Mouse (Mus musculus) urinary bladder, postnatal 14 days (tissue): ENCODE results near the gene Nfya.

Source experiments
- DNase-seq: peaks from one replicate; pipeline ENCODE4 v3.0.0; 2021; ENCODE audit warnings: low spot score

Gene Nfya

DNA sequence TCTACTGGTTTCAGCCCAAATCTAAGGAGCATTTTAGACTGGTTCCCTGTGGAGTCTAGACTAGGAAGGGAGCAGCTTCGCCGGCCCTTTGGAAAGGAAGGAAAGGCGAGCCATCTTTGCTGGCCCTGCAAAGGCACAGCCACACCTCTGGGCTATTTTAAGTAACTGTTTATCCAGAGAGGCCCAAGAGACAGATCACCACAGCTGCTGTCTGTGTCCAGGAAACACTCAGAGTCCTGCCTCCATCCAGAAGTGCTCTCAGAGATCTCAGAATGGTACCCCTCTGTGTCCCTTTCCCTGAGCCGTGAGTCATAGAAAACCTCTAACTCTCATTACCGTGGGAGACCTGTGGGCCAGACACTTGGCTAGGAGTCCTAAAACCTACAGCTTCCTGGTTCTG, 20.7 kb upstream of the Nfya start:
- DNase-seq = no peak

DNA sequence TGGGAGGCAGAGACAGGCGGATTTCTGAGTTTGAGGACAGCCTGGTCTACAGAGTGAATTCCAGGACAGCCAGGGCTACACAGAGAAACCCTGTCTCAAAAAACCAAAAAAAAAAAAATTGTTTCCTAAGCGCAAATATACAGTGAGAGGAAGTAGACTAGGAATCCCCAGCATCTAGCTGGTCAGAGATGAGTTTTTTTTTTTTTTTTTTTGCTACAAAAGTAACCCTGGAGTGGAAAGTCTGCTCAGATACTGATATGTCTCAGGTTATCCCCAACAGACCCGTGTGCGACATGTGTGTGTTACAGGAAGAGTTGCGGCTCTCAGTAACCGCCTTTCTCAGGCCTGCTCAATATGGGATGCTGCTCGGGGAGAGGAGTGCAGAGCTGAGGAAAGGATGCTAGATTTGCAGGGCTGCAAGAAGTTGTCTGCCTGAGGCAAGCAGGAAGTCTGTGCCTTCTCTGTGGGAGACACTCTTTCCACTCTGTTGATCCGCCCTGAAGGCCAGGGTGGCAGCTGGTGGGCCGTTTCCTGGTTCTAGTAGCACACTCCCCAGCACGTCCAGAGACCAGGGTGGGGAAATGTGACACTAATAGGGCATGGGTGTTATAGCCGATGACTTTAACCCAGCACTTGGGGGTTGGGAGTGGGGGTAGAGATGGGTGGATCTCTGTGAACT, 18.3 kb upstream of the Nfya start:
- DNase-seq = no peak

DNA sequence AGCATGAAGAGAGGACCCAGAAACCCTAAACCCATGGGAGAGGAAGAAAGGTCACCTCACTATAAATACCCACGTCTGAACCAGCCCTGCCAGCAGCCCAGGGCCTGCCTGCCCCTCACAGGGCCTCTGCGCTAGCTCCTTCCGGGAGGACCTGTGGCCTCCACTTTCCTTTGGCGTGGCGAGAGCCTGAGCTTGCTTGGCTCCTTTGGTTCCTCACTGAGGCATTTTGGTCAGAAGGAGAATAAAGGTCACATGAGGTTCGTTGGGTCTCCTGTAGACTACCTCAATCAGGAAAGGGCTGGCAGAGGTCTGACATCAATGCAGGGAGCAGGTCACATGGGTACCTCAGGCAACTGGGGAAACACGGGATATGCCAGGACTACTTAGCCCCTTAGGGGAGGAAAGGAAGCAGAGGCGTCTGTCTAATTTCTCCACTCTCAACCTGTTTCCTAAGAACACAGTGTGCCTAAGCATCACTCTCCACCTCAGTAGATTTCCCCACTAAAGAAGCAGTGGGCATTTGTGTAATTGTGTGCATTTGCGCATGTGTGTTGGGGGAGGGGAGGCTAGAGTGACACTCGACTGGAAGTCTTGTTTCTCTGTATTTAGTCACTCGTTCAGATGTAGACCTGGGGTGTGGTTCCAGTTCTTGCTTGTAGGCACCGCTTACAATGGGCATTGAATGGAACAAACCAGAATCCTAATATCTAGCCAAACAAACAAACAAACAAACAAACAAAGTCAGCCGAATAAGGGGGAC, 17.5 kb upstream of the Nfya start:
- DNase-seq = no peak

DNA sequence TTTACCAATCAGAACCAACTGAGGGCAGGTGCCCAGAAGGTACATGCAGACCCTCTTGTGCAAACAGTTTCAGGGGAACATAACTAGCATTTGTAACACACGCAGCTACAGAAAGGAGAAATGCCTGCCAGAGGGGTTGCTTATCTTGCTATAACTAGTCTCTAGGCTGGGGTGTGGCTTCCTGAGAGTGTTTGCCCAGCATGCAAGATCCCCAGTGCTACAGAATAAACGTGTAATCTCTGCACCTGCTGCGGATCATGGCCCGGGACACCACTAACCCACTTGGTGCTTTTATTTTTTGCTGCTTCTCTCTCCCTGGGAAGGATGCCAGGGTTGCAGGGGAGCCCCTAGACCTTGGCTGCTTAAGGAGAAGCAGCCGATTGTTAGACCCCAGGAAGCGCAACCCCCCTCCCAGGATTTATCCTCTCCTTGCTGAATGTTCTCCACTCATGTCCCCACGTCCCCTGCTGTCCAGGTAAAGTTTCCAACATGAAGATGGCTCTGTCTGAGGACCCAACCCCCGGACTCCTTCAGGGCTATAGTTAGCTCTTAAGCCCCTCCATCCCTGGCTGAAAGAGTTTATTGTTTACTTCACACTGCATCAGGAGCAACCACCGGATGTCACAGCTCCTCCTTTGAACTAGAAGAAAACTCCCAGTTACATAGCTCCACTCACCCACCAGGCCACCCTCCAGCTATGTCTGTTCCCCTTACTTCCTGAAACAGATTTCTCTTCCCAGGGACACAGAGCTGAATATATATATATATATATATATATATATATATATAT, 16.3 kb upstream of the Nfya start:
- DNase-seq = no peak

DNA sequence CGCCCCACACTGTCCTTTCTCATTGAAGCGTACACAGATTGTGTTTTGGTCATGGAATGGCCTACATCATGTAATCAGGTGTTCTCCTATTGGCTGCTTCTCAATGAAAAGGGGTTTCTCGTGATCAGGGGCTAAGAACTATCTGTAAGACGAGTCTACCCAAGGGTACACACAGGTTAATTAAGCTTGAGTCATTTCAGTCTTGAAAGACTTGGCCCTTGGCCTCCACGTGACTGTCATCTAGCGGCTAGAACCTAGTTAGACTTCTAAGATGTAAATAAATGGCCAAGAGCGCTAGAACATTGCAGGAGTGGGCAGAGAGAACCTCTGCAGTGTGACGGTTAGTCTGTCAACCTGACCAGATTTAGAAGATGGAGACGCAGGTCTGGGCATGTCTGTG, 14.5 kb upstream of the Nfya start:
- no peak for DNase-seq

DNA sequence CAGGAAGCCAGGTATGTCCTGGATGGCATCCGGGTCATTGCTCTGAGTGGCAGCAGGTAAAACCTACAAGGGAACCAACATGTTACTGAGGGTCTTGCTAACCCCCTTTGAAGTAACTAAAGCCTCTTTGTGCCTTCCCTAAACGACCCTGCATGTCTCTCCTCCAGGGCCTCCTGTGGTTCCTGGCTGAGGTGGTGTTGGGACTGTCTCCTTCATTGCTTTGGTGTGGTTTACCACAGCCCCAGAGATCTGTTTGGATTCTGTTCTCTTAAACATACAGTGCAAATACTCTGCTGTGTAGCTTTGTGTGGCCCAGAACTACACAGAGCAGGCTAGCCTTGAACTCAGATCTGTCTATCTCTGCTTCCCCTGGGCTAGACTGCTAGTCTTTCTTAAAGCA, 9.9 kb upstream of the Nfya start:
- DNase-seq = no peak

DNA sequence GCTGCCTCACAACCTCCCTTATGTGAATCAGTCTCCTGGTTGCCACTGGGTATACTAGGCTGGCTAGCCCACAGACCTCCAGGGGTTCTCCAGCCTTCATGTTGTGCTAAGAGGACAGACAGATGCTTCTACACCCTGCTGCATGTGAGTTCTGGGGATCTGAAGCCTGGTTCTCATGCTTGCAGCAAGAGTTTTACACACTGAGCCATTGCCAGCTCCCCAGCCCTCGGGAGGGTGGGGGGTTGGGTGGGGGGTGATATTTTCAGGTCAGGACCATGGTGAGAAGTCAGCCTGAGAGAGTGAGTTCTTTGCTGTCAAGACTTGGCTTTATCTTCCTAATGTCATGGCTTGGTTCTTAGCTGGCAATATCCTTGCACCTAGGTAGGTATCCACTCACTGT, 9.1 kb upstream of the Nfya start:
- no peak for DNase-seq

DNA sequence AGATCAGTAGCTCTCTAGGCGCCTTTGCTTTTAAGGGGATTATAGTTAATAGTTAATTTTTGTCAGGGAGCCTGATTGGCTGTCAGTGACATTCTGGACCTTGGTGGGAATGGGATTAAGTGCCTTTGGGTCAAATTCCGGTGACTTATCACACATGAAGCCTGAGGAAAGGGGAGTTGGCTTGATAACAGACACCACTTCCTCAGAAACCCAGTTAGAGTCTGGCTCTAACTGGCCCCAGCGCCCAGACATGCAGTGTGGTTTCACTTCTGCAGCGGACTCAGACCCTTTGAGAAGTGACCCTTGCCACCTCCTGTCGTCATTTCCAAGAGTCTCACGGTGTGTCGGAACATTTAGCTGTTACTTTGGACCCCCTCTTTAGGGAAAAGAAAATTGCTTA, 8.5 kb upstream of the Nfya start:
- DNase-seq = no peak

DNA sequence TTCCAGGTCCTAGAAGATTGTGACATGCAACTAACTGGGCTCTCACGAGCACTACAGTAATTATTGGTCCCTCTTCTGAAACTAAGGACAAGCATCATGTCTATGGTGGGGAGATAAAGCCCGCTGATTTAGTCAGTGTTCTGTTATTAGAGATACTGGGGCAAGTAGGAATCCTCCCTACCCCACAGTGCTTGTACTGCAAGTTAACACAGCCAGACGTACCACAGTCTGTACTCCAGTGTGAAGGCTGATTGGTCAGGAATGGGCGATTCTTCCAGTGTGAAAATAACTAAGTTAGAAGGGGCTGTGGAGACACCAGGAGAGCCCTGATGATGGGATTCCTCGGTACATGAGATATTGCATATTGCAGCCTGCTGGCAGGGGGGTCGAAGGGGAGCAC, 7.8 kb upstream of the Nfya start:
- no peak for DNase-seq

DNA sequence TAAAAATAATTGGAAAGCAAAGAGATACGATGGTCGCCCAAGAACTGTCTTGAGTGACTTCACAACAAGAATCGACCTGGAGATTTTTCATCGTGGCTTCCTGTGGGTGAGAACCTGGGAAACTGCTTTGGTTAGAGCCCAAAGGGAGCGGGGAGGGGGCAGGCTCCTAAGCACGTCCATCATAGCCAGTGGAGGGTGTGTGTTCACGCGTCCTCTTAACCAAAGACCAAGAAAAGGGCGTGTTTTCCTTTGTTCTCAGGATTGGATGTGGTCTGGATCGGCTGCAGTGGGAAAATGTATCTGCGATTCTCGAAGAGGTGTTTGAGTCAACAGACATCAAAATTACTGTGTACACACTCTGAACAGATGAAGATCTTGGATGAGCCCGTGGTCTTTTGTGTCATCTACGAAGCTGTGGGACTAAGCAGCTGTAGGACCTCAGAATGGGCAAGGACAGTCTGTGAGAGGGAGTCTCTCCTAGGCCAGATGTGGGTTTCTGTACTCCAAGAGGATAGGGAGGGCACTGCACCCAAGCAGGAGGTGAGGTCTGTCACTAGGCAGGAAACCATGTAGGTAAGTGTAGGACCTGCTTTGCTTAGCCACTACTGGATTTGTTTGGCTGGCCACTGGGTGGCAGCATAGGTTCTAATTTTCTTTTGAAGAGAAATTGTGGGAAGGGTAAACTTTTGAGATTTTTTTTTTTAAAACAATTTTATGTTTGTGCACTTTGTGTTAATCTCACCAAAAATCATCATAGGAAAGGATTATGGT, 6.9 kb upstream of the Nfya start:
- DNase-seq = peak; percentile 57

DNA sequence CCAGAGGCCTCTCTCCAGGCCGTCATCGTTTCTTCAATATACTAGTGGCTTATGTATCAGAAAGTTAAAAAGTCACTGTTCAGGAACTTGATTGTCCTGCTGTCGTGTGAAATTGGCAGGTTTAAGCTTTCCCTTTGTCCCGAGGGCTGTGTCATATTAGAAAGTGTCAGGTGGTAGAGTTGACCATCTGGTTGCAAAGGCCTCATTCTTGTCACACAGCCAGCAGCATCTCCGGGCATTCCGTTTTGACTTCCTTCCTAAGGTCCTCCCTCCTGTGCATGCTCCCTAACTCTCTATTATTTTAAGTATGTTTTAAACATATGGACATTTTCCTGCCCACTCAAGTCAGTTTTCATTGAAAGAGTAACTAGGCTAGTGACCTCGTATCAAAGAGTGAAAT, 6.3 kb upstream of the Nfya start:
- no peak for DNase-seq

DNA sequence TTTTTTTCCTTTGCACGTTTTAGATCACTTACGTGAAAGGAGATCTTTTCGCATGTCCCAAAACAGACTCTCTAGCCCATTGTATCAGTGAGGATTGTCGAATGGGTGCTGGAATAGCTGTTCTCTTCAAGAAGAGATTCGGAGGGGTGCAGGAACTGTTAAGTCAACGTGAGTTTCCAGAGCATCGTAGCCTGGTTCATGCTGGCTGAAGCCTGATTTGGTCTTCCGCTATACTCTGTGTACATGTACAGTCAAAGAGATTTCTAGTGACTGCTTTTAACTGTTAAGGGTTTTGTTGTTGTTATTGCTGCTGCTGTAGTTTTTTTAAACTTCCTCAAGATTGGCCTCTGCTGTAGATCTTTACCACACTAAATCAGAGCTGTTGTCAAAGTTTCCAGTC, 1.5 kb upstream of the Nfya start:
- DNase-seq = no peak

DNA sequence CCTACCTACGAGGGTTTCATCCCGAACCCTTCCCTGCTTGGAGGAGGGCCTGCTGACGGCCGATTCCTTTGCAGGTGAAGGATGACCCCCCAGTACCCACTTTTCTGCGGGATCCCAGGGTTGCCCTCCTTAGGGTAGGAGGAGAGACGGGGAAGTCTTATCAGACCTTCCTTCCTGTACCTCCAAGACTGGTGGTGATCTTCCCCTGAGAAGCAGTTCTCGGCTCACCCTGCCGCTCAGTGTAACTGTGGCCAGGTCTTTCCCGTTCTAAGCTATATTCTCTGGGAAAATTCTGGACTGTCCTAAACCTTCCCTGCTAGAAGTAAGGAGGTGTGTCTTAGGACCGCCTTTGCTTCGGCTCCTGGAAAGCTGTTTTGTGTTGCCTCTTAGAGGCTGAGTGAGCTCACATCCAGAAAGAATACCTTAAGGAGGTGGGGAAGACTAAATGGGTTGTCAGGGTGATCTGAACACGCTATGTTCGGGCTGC, 636 bp upstream of the Nfya start:
- DNase-seq = no peak

DNA sequence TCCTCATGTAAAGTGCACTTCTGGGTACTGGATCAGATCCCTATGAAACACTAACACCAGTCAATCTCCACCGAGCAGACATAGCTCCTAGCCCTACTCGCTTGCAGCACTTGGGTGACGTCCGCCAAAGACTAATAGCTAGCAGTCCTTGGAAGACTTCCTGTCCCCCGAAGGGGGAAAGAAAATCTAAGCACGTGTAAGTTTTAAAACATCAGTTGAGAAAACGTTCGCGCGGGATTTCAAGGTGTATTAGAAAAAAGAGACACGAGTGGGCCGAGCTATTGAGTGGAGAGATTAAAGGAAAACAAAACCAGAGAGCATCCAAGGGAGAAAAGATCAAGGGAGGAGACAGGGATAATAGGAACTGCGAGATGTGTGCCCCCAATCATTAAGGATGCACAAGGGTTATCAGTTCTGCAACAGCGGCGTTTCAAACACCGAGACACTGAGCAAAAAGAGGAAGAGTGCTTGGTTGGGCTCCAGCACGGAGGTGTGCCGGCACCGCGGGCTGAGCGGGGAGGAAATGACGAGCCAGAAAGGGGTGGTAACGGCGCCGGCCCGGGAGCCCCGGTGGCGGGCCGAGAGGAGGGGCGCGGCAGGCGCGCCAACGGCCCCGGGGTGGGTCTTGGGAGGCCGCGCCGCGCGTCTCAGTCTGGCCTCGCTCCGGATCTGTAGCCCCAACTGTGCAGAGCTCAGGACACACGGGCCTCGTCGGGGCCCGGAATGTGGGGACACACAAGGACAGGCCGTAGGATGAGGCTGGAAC, 997 bp downstream of the Nfya start:
- DNase-seq = peak; percentile 74

DNA sequence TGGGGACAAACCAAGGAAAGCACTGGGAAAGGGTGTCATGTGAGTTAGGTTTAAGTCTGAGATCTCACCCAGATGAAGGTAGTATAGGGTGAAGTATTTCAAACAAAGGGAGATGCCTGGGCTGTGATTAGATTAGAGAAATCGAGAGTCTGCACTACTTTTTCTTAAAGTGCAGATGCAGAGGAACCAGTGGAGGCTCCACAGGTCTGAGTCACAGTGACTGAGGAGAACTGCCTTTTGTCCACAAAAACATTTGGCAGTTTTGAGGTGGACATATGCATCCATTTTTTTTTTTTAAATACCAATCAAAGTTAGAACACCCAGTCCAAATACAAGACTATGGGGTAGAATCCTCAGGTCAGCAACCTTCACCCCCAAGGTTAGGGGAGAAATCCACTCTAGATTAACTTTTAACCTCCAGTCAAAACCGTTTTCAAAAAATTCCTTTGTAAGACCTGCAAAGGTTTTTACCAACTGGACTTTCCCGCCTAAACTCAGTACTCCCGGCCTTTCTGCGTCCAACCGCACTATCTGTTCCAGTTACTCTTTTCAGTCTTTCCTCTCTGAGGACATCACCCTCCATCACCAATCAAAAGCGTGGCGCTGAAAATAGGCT, 1.7 kb downstream of the Nfya start:
- DNase-seq = no peak

DNA sequence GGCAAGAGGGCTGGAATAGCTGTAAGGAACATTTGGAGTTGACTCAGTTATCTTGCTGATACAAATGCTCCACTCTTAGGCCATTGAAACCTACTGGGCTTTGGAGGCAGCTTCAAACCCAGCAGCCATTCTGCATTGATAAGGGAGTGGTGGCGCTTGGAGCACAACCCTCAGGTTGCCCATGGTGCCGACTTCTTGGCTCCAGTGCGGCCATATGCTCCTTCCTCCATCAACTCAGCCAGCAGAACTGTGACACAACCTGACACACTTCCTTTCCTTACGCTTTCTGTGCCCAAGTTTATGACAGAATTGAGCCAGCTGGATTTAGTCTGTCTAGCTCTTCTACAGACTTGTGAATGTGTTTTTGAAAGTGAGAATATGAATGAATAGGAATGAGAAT, 2.6 kb downstream of the Nfya start:
- DNase-seq = no peak

DNA sequence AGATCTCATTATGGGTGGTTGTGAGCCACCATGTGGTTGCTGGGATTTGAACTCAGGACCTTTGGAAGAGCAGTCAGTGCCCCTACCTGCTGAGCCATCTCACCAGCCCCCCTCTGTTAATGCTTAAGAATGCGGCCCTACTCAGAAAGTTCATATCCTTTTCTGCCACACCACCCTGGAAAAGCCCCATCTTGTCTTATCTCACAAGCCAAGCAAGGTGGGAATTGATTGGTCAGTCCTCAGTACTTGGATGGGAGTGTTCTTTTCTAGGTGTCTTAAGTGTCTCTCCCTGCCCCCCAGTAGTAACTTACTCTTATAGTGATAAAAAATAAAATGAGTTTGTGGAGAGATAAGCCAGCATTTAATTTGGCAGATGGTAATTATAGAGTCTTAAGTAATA, 5.0 kb downstream of the Nfya start:
- no peak for DNase-seq

DNA sequence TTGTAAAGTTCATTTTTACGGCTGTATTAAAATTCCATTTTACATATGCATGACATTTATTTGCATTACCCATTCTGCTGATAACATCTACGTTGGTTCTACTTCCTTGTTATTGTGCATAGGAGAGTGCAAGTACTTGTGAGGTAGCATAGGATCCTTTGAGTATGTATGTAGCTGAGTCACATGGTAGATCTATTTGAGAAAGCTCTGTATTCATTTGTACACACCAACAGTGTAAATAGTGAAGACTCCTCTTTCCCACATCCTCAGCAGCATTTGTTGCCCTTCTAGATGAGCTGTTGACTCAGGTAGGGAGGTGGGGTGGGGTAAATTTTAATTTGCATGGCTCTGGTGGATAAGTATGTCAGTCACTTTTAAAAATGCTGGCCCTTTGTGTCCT, 5.9 kb downstream of the Nfya start:
- DNase-seq = no peak

DNA sequence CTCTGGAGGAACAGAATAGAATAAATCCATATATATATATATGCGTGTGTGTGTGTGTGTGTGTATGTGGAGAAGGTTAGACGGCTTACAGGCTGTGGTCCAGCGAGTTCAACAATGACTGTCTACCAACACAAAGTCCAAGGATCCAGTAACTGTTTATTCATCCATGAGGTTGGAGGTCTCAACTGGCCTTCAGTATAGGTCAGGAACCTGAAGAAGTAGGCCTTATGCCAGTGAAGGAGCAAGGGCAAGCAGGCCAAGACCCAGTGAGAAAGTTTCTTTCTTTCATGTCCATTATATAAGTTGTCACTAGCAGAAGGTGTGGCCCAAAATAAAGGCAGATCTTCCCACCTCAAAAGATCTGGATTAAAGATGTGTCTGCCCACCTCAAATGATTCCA, 7.0 kb downstream of the Nfya start:
- DNase-seq = no peak

DNA sequence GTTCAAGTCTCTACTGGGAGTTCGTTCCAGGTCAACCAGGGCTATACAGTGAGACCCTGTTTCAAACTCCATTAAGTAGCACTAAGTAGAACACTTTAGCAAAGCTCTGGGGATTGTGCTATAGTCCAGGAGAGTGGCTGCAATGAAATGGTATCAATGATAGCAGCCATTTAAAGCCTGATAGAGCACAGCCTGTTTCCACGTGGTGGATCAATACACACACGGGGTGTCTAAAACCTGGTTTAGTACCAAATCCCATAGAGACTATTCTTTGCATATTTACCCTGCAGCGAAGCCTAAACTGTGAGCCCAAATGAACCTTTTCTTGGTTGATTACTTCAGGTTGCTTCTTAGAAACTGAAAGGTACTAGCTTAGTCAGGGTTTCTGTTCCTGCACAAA, 8.0 kb downstream of the Nfya start:
- no peak for DNase-seq

DNA sequence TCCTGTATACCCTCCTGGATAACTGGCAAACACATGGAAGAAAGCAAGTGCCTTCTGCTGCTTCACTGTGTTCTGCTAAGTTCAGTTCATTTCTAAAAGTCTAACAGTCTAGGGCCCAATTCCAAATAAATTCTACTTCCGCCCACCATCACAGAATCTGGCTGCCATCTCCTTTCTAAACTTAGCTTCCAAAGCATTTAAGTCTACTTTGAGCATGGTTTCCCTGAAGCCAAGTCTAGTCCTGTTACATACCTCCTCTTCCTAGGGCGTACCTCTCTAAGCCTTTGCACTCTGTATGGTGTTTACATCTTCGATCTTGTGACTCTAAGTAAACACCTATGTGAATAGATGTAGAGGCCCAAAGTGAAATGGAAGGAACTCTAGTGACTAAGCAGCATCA, 17.1 kb downstream of the Nfya start:
- DNase-seq = no peak
